Mouse (Mus musculus) midbrain, embryonic 11.5 days (tissue): Measurements from ENCODE around the gene Slc41a3. TPM values are rescaled to one million over a fixed set of nuclear protein-coding genes. Genes with fewer than 3 reads are reported as not detected.

Source experiments
- ATAC-seq: fragments of 200-750 bp; cut with Nextera tagmentation; 2 replicates; pipeline ENCODE4 v1.8.0; 2017; ENCODE audit warnings: moderate TSS enrichment, moderate library complexity; ENCODE audit not compliant: low FRiP score
- DNase-seq: peaks from one replicate; pipeline ENCODE4 v3.0.0; 2015; ENCODE audit warnings: low spot score; ENCODE audit errors: missing footprints
- H3K27ac ChIP-seq: fragments of 300-500 bp; sonication (generic); 2 replicates; pipeline ENCODE4 v1.5.1; 2014; ENCODE audit warnings: low read depth, low read length
- H3K27me3 ChIP-seq: fragments of 300-500 bp; sonication (generic); 2 replicates; pipeline ENCODE4 v1.6.1; 2014; ENCODE audit warnings: mild to moderate bottlenecking, low read length, moderate library complexity, mixed read lengths; ENCODE audit not compliant: control insufficient read depth, insufficient read depth
- H3K36me3 ChIP-seq: fragments of 300-500 bp; sonication (generic); 2 replicates; pipeline ENCODE4 v1.6.1; 2014; ENCODE audit warnings: mild to moderate bottlenecking, low read length, moderate library complexity, mixed read lengths; ENCODE audit not compliant: control insufficient read depth, insufficient read depth
- H3K4me1 ChIP-seq: fragments of 300-500 bp; sonication (generic); 2 replicates; pipeline ENCODE4 v1.6.1; 2014; ENCODE audit warnings: low read length; ENCODE audit not compliant: control insufficient read depth, insufficient read depth
- H3K4me2 ChIP-seq: fragments of 300-500 bp; sonication (generic); 2 replicates; pipeline ENCODE4 v1.6.1; 2014; ENCODE audit warnings: mild to moderate bottlenecking, moderate library complexity
- H3K4me3 ChIP-seq: fragments of 300-500 bp; sonication (generic); 2 replicates; pipeline ENCODE4 v1.5.1; 2014; ENCODE audit warnings: low read depth, low read length
- H3K9ac ChIP-seq: fragments of 300-500 bp; sonication (generic); 2 replicates; pipeline ENCODE4 v1.6.1; 2014; ENCODE audit warnings: low read length
- H3K9me3 ChIP-seq: fragments of 300-500 bp; sonication (generic); 2 replicates; pipeline ENCODE4 v1.6.1; 2016; ENCODE audit warnings: low read length; ENCODE audit not compliant: control insufficient read depth
- WGBS: fragments of 180-500 bp; shearing (Covaris S2); extraction: QIAGEN DNeasy Blood & Tissue Kit; methylation state at CpG from one replicate; pipeline ENCODE4 v1.1.7; 2014; 5-methylcytosine and 5-hydroxymethylcytosine counted together
- microRNA-seq: library from miRNA; unstranded; fragments of <30 nt; microRNA quantifications from one replicate; pipeline ENCODE4, GENCODE M21; 2017
- polyA plus RNA-seq: library from polyadenylated mRNA; unstranded; fragments of >200 nt; fragmentation: Nextera tagmentation; extraction: Ambion mirVana; gene quantifications from 2 replicates; pipeline ENCODE4 v1.2.1, GENCODE M21; 2014

Gene Slc41a3
- polyA plus RNA-seq, 1 experiment from 2014 or later = 2.7 TPM

DNA sequence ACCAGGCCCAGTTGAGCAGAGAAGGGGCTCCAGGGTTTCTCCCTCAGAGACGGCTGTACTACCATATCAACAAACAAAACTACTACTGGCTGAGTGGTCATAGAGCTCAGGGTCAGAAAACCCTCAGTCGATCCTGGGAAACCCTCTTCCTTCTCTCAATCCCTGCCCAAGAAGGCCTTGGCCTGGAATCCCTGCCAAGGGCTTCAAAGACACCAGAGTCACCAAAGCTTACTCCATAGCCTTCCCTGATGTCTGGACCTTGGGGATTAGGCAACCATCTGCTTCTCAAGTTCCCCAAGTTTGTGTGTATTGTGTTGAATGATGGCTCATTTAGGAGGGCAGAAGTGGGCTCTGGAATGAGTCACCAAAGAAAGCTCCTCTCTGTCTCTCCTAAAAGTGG lies 87.4 kb downstream of the Slc41a3 start:
- ATAC-seq (no peak), DNase-seq (no peak)
- Histone ChIP-seq H3K27ac (no peak overlapping the region), H3K27me3 (no peaks in the 10 kb centered on the region), H3K36me3 (peaks cover 22% of the 10 kb centered on the region), H3K4me3 (no peak overlapping the region), H3K9me3 (no peaks in the 10 kb centered on the region), H3K9ac (no peak overlapping the region), H3K4me1 (no peaks in the 10 kb centered on the region), H3K4me2 (no peak overlapping the region)
- 78% methylated on average over 2 of the region's 2 CpGs for WGBS

DNA sequence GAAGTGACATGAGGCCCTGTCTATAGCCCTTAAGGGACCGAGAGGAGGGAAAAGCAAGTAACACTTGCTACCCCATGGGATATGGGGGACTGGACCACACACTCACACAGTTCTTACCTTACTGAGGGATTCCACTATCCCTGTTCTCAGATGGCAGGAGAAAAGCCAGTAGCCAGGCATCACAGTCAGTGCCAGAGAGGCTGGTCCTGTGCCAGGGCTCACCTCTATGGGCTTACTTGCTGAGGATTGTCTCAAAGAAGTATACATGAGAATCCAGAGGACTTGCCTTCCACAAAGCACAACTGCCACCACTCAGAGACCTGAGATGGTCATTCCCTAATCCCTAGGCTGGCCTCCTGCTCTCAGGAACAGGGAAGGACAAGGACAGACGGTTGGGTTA lies 87.9 kb downstream of the Slc41a3 start:
- Histone ChIP-seq H3K4me2 (no peak overlapping the region), H3K36me3 (peaks cover 22% of the 10 kb centered on the region), H3K9me3 (no peaks in the 10 kb centered on the region), H3K9ac (no peak overlapping the region), H3K4me1 (no peaks in the 10 kb centered on the region), H3K27ac (no peak overlapping the region), H3K27me3 (no peaks in the 10 kb centered on the region), H3K4me3 (no peak overlapping the region)
- WGBS = 82% methylated on average over 2 of the region's 2 CpGs
- ATAC-seq (no peak), DNase-seq (no peak)

DNA sequence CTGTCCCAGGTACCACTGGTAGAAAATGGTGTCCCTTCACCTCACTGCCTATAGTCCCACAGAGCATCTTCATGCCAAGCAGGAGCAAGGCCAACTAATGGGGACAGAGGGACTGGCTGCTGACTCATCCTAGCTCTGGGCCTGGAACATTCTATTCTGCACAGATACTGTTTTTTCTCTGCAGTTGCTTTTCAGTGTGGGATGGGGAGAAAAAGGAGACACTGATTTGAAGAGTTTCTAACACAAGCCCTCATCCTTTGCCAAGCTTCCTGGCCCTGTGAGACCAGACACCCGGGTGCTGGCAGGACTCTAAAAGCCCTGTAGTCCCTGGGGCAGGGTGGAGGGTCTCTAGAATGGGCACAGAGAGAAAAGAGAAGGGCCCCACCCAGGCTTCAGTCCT lies 91.2 kb downstream of the Slc41a3 start:
- no peak overlapping the region for H3K4me3 ChIP-seq
- no peaks in the 10 kb centered on the region for H3K4me1 ChIP-seq
- H3K27ac ChIP-seq = no peak overlapping the region
- H3K9me3 ChIP-seq = no peaks in the 10 kb centered on the region
- DNase-seq = no peak
- H3K4me2 ChIP-seq = no peak overlapping the region
- H3K9ac ChIP-seq = no peak overlapping the region
- 89% methylated on average over 1 of the region's 1 CpGs for WGBS
- peaks cover 5% of the 10 kb centered on the region for H3K36me3 ChIP-seq
- ATAC-seq = no peak
- H3K27me3 ChIP-seq = no peaks in the 10 kb centered on the region

Small RNA genes lying within 50 kb of the gene (microRNA-seq; reads per million reads assigned to microRNA genes)
- gene Gm24816 = not detected

Other genes starting within 250 kb of the Slc41a3 start
- 9.6 and 10.3 TPM in 2 replicates for gene Zxdc, start 235.2 kb upstream of the Slc41a3 start, polyA plus RNA-seq
- gene Cfap100, start 175.9 kb upstream of the Slc41a3 start, polyA plus RNA-seq = 1.8 and 2.8 TPM in 2 replicates
- 3.5 and 4.2 TPM in 2 replicates for gene Klf15, start 142.1 kb upstream of the Slc41a3 start, polyA plus RNA-seq
- gene Aldh1l1, start 118.3 kb upstream of the Slc41a3 start, polyA plus RNA-seq = 3.7 and 4.1 TPM in 2 replicates